Mouse (Mus musculus): ENCODE measurements around the gene Bpnt1.
A peak's percentile ranks its signal among the peaks of the same experiment; 100 is the strongest.
"Not testable (repeated sequence)": the region's sequence is repeated elsewhere in the genome, so short reads cannot be mapped to it uniquely, and the experiment has no call there.

Bpnt1 gene

DNA sequence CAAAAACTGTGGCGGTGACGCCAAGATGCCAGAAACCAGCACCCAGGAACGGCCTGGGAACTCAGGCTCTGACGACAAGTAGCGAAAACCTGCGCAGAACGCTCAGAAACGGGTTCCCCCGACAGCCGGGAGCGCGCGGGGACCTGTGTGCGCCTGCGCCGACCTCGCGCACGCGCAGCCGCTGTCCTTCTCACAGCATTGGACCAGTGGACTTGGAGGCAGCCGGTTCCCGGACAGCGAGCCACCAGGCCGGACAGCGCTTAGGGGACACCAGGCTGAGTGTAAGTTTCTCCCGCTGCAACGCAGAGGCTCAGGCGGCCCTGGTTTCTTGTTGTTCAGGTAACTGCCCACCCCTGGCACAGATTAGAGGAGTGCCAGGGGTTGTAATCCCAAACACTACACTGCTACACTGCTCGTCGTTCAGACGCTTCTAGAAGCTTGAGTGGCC lies at the start of gene Bpnt1:
TSS of gene Bpnt1 (plus strand) at position 167 of the 448 bp plus-strand sequence.
- peak; percentile 81 to 83 for DNase-seq

DNA sequence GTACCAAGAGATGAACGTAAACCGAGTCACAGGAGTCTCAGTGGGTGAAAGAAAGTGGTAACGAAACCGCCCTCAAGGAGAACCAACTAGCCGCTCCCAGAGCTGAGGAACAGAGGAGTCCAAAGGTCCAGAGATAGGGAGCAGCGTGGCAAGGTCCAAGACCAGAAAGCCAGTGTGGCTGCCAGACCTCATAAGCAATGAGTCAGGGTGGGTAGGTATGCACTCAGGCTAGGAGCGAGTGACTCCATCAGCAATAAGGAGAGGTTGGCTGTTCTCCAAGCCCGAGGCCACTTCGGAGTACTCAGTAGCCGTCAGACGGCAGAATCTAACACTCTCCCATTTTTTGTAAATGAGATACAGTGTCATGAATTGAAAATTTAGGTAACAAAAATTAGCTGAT lies 49.1 kb upstream of the Bpnt1 start:
- DNase-seq: no peak

DNA sequence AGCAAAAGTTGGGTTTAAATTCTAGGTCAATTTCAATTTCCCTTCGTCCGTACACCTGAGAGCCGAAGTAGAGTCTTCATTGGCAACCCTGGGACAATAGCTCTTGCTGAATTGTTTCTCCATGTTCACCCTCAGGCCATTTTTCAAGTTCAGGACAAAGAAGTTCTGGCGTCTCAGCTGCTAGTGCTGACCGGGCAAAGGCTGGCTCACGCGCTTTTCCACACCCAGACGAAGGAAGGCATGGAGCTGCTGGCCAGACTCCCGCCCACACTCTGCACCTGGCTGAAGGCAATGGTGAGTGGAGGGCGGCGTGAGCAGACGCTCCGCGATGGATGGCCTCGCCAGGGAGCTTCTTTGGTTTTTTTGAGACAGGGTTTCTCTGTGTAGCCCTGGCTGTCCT lies 48.7 kb upstream of the Bpnt1 start:
- DNase-seq: no peak

DNA sequence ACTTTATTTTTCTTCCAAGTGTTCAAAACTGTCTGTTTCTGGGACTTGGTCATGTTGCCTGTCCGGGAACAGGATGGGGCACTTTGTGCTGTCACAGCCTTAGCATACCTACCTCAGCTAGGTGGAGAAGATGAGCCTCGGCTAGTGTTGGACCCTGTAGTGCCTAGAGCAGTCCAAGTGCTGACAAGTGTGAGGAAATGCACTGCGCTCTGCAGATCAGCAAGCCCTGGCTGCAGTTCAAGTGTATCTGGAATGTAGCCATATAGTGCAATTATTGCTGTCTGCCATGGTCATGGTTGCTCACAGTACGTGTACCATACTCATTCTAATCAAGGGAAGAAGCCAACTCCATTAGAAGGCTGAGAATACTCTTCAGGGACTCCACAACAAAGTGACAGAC lies 47.2 kb upstream of the Bpnt1 start:
- no peak for DNase-seq

DNA sequence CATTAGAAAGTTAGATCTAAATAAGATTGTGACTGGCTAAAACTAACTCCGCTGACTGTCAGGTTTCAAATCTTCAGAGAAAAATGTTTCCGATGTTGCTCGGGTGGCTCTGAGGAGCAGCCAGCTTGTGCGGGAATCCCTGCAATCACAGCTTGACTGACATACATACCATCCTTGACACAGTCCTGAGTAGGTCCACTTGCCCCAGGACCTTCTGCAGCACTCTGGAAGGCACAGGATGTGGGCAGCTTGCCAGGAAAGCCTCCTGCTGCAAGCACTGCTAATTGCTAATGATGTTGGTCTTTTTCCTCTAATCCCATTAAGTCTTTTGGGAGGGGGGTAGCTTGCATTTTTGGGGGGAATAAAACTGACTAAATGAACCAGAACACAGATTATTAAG lies 46.8 kb upstream of the Bpnt1 start:
- no peak for DNase-seq

DNA sequence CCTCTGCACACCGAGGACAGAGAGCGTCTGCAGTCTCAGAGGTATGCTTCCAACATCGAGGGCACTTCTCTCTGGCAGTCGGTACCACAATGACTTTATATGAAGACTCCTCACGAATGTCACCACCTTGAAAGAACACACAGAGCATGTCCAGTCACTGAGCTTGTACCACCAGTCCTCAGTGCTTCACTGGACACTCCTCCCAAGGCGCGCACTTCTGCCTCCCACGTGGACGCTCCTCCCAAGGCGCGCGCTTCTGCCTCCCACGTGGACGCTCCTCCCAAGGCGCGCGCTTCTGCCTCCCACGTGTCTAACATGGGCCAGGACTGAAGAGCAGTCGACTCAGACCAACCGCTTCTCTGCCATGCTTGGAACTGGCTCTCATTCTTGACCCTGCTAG lies 44.9 kb upstream of the Bpnt1 start:
- DNase-seq: no peak

DNA sequence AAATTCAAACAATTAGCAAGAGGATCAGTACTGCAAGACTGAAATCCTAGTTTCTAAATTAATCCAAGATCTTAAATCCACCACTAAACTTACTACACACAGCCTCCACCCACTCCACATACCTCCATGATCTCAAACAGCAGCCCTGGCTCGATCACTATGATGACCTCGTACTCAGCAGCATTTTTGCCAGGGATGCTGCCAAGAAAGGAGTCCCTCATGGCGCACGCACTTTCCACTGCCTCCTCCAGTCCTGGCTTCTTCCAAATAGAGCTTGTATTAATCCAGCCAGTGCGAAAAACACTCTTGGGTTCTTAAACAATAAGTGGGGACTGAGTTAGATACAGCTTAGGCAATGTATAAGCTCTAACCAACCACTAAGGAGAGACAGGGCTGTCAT lies 42.7 kb upstream of the Bpnt1 start:
- no peak for DNase-seq

DNA sequence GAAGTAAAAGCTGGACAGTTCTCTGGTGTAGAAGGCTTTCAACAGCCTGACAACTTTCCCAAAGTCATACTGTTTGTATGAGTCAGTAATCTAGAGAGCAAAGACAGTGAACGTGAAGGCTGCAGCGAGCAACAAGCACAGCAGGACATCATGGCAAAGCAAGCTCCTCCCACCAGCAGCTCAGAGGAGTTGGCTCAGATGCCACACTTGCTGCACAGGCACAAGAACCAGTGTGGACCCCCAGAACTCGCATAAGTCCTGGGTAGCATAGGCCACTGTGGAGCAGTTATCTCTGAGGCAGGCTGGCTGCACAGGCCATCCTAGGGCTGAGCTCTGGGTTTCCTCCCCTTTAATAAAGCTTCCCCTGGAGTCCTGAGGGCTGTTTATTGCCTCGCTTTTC lies 40.6 kb upstream of the Bpnt1 start:
- no peak for DNase-seq

DNA sequence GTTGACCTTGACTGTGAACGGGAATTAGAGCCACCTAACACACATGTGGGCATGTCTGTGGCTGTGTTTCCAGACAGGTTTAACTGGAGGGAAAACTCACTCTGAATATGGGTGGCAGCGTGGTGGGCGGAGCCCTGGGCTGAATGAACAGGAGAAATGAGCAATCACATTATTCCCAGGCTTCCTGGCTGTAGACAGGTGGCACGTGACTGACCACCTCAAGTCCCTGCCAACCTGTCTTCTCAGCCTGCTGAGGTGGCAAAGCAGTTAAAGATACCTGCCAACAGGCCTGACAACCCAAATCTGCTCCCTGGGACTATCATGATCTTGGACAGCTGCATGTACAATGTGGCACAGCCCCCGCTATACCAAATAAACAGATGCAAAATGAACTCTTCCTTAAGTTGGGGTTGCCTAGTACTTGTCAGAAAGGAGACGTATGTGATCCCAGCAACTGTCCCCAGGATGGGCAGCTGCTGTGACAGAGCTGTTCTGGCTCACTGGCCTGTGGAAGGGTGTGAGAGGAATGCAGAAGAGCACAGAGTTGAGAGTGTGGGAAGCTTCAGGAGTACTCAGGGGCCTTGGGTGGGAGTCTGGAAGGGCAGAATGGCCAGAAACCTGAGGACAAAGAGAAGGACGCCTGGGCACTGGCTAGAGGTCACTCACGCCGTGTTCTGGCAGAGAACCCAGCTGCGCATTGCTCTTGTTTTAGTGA lies 39.1 kb upstream of the Bpnt1 start:
- no peak for DNase-seq

DNA sequence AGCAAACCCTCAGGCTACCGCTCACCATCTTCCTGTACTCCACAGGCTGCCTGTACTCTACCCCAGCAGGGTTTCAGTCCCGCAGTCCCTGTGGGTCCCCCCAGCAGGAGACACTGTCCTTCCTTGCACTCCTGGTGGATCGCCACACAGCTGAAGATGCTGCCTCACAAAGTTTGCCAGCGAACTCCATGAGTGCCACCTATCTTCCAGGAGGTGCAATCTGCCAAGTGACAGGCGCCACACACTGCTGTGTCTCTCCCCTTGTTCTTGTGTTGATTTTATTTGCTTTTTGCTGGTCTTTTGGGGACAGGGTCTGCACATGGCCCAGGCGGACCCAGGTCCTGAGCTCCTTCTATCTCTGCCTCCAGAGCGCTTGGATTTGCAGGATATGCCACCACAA lies 35.1 kb upstream of the Bpnt1 start:
- DNase-seq: no peak

DNA sequence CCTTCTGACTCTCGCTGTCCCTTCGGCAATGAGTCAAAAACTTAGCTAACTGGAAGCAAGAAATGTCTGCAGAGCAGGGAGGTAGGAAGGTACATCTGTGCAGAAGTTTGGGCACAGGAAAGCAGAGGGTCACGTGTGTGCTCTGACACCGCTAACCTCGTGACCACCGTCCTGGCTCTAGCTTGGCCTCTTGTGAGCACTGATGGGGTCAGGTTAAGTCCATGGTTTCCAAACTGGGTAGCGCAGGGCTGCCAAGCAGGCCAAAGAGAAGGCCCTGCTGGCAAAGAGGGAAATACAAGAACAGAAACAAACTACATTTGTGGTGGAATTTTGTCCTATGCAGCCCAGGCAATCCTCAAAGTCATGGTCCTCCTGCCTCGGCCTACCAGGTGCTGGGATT lies 33.5 kb upstream of the Bpnt1 start:
- no peak for DNase-seq

DNA sequence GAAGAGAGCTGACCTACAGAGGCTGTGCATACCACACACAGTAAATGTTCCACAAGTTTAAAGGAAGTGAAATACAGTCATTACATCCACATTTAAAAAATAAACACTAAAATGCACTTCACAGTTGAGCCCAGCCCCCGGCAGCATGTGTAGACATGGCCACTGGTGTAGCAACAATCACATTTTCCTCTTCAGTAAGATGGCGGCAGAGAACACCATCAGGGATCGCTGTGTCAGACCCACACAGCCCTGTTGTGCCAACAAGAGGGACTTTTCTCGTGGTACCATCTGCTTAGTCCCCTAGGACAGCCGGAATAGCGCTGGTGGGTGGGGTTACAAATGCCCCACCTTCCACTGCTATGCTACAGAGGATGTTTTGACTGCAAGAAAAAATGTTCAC lies 29.1 kb upstream of the Bpnt1 start:
- DNase-seq: no peak

DNA sequence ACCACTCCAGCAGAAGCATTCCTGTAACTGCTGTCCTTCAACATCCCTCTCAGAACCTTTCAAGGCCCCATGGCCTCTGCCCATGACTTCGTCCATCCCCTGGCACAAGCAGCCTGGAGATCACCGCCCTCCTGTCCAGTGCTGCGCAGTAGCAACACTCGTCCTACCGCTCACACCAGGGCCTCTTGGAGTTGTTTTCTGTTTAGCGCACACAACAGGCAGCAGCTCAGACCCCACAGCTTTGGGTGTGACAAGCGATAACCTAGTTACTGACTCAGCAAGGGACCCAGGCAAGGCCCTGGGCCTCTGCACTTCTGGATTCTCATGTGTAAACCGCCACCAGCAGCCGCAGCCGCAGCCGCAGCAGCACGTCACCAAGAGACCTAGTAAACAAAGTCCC lies 25.1 kb upstream of the Bpnt1 start:
- no peak for DNase-seq

DNA sequence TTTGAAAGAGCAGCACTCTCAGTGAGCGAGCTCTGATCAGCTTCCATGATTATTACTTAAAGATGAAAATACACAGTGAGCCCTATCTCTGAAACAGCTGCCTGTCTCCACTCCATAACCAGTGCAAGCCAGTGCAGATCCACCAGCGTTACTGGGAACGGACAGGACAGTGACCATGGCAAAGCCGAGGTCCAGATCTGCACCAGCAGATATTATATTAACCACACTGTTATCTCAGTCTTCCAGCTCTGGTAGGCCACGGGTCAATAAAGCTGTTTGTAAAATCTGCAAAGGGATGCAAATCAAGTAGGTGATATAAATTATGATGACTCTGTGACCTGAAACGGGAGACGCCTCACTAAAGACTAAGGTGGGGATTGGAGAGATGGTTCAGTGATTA lies 24.3 kb upstream of the Bpnt1 start:
- no peak for DNase-seq

DNA sequence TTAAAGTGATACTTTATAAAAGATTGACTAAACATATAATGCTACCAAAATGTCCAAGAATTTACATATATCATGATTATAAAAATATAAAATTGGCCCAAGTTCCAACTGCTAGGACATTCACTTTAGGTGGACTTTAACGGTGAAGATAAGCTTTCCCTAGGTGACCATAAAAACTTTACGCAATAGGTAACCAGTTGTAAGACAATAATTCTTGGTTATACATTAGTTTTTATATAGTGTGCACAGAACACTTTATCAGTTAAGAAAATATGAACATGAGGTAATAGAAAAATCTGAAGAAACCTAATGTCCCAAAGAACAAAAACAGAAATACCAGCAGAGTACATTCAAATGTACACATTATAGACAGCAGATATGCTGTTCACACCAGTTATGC lies 23.6 kb upstream of the Bpnt1 start:
- no peak for DNase-seq

DNA sequence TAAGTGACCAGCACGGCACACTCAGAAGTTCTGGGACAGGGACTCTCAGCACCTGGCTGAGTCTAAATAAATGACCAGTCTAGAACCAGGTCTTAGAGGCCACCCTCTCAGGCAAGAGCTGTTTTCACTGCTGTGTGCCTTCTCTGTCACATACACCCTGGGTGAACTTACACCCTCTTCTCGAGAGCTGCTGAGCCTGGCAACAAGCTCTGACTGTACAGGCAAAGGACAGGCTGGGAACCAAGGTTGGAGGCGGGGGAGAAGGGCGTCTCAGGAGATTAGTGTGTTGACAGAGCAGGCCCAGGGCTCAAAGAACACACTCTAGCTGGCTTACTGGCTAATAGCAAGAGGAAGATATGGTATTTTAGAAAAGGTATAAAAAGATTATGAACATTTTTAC lies 23.0 kb upstream of the Bpnt1 start:
- DNase-seq: no peak

DNA sequence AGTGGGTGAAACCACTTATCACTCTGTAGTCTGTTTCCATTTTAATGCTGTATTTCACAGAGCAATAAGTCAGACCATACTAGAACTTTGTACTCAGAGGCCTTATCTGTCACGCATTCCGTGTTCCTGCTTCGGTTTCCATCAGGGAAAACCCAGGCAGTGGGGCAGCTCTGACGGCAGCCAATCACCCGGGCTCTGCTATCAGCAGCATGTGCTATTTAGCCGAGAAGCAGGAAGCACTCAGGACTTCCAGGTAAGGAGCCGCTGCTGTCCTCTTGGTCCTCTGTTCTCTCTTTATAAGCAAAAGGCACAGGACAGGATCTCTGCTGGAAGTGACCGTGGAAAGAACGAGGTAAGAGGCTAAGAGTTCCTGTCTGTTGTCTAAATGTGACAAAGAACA lies 20.0 kb upstream of the Bpnt1 start:
- DNase-seq: no peak

DNA sequence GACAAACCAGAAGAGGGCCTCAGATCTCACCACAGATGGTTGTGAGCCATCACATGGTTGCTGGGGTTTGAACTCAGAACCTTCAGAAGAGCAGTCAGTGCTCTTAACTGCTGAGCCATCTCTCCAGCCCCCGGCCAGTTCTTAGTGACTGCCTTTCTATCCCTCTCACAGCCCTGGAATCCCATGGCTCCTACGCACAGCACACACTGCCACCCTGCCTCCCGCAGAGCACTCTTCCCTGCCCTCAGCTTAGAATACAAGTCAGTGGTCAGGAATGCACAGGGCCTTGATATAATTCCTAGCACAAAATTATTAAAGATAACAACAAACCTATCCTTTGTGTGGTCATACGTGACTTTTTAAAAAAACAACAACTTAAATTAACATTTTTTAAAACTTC lies 17.4 kb upstream of the Bpnt1 start:
- no peak for DNase-seq

DNA sequence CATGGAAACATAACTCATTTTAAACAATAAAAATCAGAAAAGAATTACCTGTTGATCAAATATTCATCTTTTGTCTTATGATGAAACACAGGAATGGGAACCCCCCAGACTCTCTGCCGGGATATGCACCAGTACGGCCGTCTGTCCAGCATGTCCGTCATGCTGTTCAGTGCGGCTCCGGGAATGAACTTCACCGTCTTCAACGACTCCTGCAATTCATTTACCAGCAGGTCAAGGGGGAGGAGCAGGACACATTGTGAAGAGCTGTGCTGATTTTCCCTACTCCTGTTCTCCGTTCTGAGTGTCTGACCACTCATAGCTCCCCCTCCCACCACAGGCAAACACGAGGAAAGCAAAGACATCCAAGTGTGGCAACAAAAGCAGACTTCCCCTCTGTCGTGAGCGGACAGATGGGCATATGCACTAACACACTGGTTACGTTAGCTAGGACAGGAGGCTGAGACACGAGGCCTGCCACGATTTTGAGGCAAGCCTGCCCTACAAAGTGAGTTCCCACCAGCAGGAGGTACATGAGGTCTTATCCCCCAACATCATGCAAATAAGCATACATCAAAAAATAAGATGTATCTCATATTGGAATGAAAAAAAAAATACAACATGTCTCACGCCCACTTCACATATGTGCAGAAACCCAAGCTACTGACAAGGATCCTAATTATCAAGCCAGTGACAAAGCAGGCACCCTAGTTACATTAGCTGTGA lies 15.9 kb upstream of the Bpnt1 start:
- DNase-seq: no peak

DNA sequence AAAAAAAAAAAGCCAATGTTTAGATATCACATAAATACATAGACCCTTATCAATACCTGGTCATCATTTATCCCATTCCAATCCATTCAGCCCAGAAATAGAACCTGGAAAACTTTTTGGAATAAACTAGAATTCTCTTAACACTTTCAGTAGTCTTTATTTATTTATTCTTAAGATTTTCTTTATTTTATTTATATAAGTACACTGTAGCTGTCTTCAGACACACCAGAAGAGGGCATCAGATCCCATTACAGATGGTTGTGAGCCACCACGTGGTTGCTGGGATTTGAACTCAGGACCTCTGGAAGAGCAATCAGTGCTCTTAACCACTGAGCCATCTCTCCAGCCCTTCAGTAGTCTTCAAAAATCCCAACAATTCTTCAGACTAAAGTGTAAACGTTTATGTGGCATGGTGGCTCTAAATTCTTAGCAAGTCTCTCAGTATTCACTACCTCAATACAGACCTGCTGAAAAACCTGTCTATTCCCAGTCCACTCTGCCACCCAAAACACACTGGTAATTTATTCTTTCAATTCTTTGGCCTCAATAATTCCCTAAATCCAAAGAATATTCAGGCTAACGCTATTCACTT lies 4.1 kb upstream of the Bpnt1 start:
- DNase-seq: not testable (repeated sequence)

DNA sequence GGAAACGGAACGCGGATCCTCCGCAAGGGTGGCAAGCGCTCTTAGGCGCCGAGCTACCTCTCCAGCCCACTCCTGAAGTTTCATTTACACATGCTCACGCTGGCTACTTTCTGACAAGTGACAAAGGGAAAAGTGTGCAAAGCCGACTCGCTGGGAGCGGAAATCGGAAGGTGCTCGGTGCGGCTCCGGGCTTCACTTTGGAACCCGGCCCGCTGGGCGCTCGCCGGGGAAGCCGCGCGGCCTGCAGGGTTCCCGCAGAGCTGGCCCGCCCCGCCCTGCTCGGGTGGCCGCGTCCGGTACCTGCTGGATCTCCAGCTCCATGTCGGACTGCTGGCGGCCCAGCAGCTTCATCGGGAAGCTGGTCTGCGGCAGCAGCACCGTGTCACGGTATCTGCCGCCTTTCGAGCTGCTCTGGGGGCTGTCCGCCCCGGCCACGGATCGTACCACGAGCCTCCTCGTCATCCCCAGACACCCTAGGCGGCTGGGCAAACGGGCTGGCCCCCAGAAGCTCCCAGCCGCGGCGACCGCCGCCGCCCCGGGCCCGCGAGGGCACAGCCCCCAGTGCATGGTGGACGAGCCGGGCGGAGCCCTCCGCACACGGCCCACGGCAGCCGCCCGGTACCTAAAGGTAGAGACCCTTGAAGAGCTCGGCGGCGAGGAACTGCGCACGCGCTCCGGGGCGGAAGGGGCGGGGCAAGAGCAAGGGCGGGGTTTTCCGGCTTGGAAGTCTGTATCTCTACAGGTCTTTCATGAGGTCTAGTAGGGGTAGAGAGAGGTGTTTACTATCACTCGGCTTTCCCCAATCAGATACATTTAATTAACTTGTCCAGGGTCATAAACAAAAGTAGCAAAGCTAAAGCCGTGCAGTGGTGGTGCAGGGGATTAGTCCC lies 3.0 kb upstream of the Bpnt1 start, which contains the start of gene Iars2:
TSS of gene Iars2 (minus strand) at position 676 of the 890 bp plus-strand sequence.
- peak; percentile 96 for DNase-seq

DNA sequence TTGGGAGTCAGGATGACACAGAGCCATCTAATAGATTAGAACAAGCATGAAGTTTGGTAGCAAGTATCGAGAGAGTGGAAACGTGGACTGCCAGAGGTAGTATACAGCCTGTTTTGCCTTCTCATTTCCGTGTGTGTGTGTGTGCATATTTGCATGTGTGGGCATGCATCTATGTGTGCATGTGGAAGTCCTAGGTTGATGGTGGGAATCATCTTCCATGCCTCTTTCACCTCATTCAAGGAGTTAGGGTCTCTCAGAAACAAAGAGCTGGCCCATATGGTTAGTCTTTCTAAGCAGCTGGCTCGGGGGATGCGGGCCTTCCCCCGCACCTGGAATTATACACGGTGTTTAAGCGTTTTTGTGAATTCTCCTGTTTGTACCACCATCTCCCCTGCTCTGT lies 2.1 kb upstream of the Bpnt1 start:
- no peak for DNase-seq

DNA sequence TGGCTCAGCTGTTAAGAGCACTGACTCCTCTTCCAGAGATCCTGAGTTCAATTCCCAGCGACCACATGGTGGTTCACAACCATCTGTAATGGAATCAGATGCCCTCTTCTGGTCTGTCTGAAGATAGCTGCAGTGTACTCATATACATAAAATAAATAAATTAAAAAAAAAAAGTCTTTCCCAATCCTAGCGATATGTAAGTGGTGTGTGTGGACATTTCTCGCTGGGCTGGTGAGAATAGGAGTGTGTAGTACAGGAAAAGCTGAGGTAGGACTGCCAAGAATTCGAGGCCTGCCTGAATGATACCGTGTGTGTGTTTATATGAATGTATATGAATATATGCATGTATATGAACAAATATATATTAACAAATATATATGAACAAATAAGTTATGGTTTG lies 585 bp upstream of the Bpnt1 start:
- no peak for DNase-seq
